Mouse (Mus musculus) heart, adult 2 months (tissue): ENCODE data around the gene Schip1.

Source experiments
- CTCF ChIP-seq: fragments of 200-600 bp; IDR thresholded peaks from 2 replicates; pipeline ENCODE4 v1.8.1; 2022; ENCODE audit warnings: antibody characterized with exemption, mild to moderate bottlenecking, moderate library complexity
- POLR2A ChIP-seq: fragments of 200-500 bp; IDR thresholded peaks from 2 replicates; pipeline ENCODE4 v1.6.1; 2011; ENCODE audit warnings: mild to moderate bottlenecking, low read depth, low read length, control low read depth; ENCODE audit not compliant: insufficient read depth

GRCm38 (mm10) chr3:68650251-68650650 lies 585.6 kb downstream of the Schip1 start:
- TF ChIP-seq CTCF, result no peak
- TF ChIP-seq POLR2A, result no peak
